Comparison of ENCODE assay signal across 9 mouse cellular contexts in the genomic region with DNA sequence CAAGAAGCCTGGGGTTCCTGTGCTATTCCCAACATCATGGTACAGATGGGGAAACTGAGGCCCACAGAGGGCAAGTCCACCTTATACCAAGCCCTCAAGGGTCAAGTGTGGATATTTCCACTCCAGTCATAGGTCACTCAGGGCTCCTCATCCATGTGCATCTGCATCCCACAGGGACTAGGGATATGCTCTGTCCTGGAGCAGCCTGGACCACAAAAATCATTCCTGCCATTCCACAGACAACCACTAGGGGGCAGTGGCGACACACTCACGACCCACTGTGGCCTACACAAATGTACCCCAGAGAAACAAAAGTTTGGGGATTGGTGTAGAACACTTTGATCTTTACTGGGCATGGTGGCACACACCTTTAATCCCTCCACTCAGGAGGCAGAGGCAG. TPM values are rescaled to one million over a fixed set of nuclear protein-coding genes. Genes with fewer than 3 reads are reported as not detected.
A peak's percentile ranks its signal among the peaks of the same experiment; 100 is the strongest.
DNase-seq lines count a peak whose midpoint lies in the region; ATAC-seq lines count a peak whose summit lies in the region.
"Had no signal": no experiment of that assay in that cellular context is flagged by ENCODE, and none has a peak within 500 bp of the region (broad histone marks: within the 10 kb centered on the region; RNA-seq: fewer than 3 reads in every experiment).

No protein-coding gene starts in this region.

- no peak overlapping the region for H3K4me2 ChIP-seq in liver, embryonic 12.5 days
- no peak overlapping the region for H3K4me2 ChIP-seq in liver, embryonic 13.5 days
- H3K4me2 ChIP-seq: heart, embryonic 13.5 days; neural tube, embryonic 12.5 days had no signal

- 1% methylated on average over 2 of the region's 2 CpGs for WGBS in liver, embryonic 12.5 days (ENCODE audit: insufficient replicate concordance)
- 3% methylated on average over 2 of the region's 2 CpGs for WGBS in liver, embryonic 13.5 days (ENCODE audit: insufficient replicate concordance)

- peaks cover 21% of the 10 kb centered on the region for H3K27me3 ChIP-seq in liver, embryonic 12.5 days (replicated peaks)
- H3K27me3 ChIP-seq in liver, embryonic 13.5 days: peaks cover 5% of the 10 kb centered on the region; the same call in 1 of the 2 replicates
- H3K27me3 ChIP-seq: heart, embryonic 13.5 days; neural tube, embryonic 12.5 days had no signal

- H3K36me3 ChIP-seq in liver, embryonic 12.5 days: no peaks in the 10 kb centered on the region
- no peaks in the 10 kb centered on the region for H3K36me3 ChIP-seq in liver, embryonic 13.5 days
- H3K36me3 ChIP-seq: heart, embryonic 13.5 days; neural tube, embryonic 12.5 days had no signal

- H3K9me3 ChIP-seq in liver, embryonic 12.5 days (replicated peaks): peaks cover 4% of the 10 kb centered on the region; the same call in 1 of the 2 replicates
- H3K9me3 ChIP-seq in liver, embryonic 13.5 days (replicated peaks): no peaks in the 10 kb centered on the region
- H3K9me3 ChIP-seq: heart, embryonic 13.5 days; neural tube, embryonic 12.5 days had no signal

- H3K4me1 ChIP-seq in liver, embryonic 12.5 days: no peaks in the 10 kb centered on the region
- H3K4me1 ChIP-seq in liver, embryonic 13.5 days (replicated peaks): 0 out of 2 replicates have a peak, but pooled peaks cover 2% of the 10 kb centered on the region
- H3K4me1 ChIP-seq: neural tube, embryonic 12.5 days had no signal

- ATAC-seq in liver, embryonic 12.5 days: no peak
- ATAC-seq in liver, embryonic 13.5 days (ENCODE audit: low read depth): no peak

- no peak overlapping the region for H3K27ac ChIP-seq in liver, embryonic 12.5 days
- H3K27ac ChIP-seq in liver, embryonic 13.5 days: no peak overlapping the region
- H3K27ac ChIP-seq: heart, embryonic 13.5 days; neural tube, embryonic 12.5 days had no signal

- DNase-seq in liver (peak; percentile 51), MN1 (ENCODE audit: low spot score) (peak; percentile 30)
- DNase-seq in cerebellum, adult 8-10 months: peak; percentile 74
- peak; percentile 41 to 48 for DNase-seq in gastrocnemius, postnatal 4 days (ENCODE audit: low spot score in 2 of 2)
- DNase-seq in liver, embryonic 13.5 days: peak; percentile 39
- peak; percentile 81 for DNase-seq in retina, embryonic 14.5 days (ENCODE audit: low spot score)

- H3K9ac ChIP-seq in liver, embryonic 12.5 days: no peak overlapping the region
- no peak overlapping the region for H3K9ac ChIP-seq in liver, embryonic 13.5 days
- H3K9ac ChIP-seq: heart, embryonic 13.5 days; neural tube, embryonic 12.5 days had no signal

- no peak overlapping the region for H3K4me3 ChIP-seq in liver, embryonic 12.5 days
- H3K4me3 ChIP-seq in liver, embryonic 13.5 days (replicated peaks): no peak overlapping the region
- H3K4me3 ChIP-seq: heart, embryonic 13.5 days; neural tube, embryonic 12.5 days had no signal

RNA-seq across cellular contexts. Expression of gene Myl2, which starts 13.4 kb away (rescaled TPM):
- 0.35 and 2.5 TPM in 2 replicates for polyA plus RNA-seq in liver, embryonic 12.5 days (2016; fragmentation: Nextera tagmentation; extraction: Ambion mirVana)
- 100 to 1,000 TPM; 652 to 792 TPM for total RNA-seq in gastrocnemius, postnatal 4 days (2021)
- polyA plus RNA-seq in liver, embryonic 13.5 days (2015; fragmentation: Nextera tagmentation; extraction: Ambion mirVana): 0.70 and 11.9 TPM in 2 replicates

RNA-seq across cellular contexts. Expression of gene Ccdc63, which starts 26.4 kb away (rescaled TPM):
- not detected in 2 replicates for polyA plus RNA-seq in liver, embryonic 12.5 days (2016; fragmentation: Nextera tagmentation; extraction: Ambion mirVana)
- total RNA-seq in gastrocnemius, postnatal 4 days (2021): under 1 TPM; 0.44 to 0.80 TPM
- 0.14 TPM in 1 of 2 replicates, not detected in the other for polyA plus RNA-seq in liver, embryonic 13.5 days (2015; fragmentation: Nextera tagmentation; extraction: Ambion mirVana)
- polyA plus RNA-seq: heart, embryonic 13.5 days; neural tube, embryonic 12.5 days had no signal

RNA-seq across cellular contexts. Expression of gene Ppp1cc, which starts 43.9 kb away (rescaled TPM):
- polyA plus RNA-seq in liver, embryonic 12.5 days (2016; fragmentation: Nextera tagmentation; extraction: Ambion mirVana): 228 and 229 TPM in 2 replicates
- 100 to 1,000 TPM; 134 to 152 TPM for total RNA-seq in gastrocnemius, postnatal 4 days (2021)
- polyA plus RNA-seq in liver, embryonic 13.5 days (2015; fragmentation: Nextera tagmentation; extraction: Ambion mirVana): 164 and 177 TPM in 2 replicates

Comparison
In these comparisons a context has a peak if more than half of its experiments do, and no peak if none do; other contexts are left out.
1. DNase-seq: peak in every context shown above with its lines; median percentile 81 in retina, embryonic 14.5 days; 74 in cerebellum, adult 8-10 months; 51 in liver; 44 in gastrocnemius, postnatal 4 days; 39 in liver, embryonic 13.5 days; 30 in MN1.